Mouse (Mus musculus) midbrain, embryonic 11.5 days (tissue): Measurements from ENCODE around the gene Sv2c. TPM values are rescaled to one million over a fixed set of nuclear protein-coding genes. Genes with fewer than 3 reads are reported as not detected.

Source experiments
- ATAC-seq: fragments of 200-750 bp; cut with Nextera tagmentation; 2 replicates; pipeline ENCODE4 v1.8.0; 2017; ENCODE audit warnings: moderate TSS enrichment, moderate library complexity; ENCODE audit not compliant: low FRiP score
- DNase-seq: peaks from one replicate; pipeline ENCODE4 v3.0.0; 2015; ENCODE audit warnings: low spot score; ENCODE audit errors: missing footprints
- H3K27ac ChIP-seq: fragments of 300-500 bp; sonication (generic); 2 replicates; pipeline ENCODE4 v1.5.1; 2014; ENCODE audit warnings: low read depth, low read length
- H3K27me3 ChIP-seq: fragments of 300-500 bp; sonication (generic); 2 replicates; pipeline ENCODE4 v1.6.1; 2014; ENCODE audit warnings: mild to moderate bottlenecking, low read length, moderate library complexity, mixed read lengths; ENCODE audit not compliant: control insufficient read depth, insufficient read depth
- H3K36me3 ChIP-seq: fragments of 300-500 bp; sonication (generic); 2 replicates; pipeline ENCODE4 v1.6.1; 2014; ENCODE audit warnings: mild to moderate bottlenecking, low read length, moderate library complexity, mixed read lengths; ENCODE audit not compliant: control insufficient read depth, insufficient read depth
- H3K4me1 ChIP-seq: fragments of 300-500 bp; sonication (generic); 2 replicates; pipeline ENCODE4 v1.6.1; 2014; ENCODE audit warnings: low read length; ENCODE audit not compliant: control insufficient read depth, insufficient read depth
- H3K4me2 ChIP-seq: fragments of 300-500 bp; sonication (generic); 2 replicates; pipeline ENCODE4 v1.6.1; 2014; ENCODE audit warnings: mild to moderate bottlenecking, moderate library complexity
- H3K4me3 ChIP-seq: fragments of 300-500 bp; sonication (generic); 2 replicates; pipeline ENCODE4 v1.5.1; 2014; ENCODE audit warnings: low read depth, low read length
- H3K9ac ChIP-seq: fragments of 300-500 bp; sonication (generic); 2 replicates; pipeline ENCODE4 v1.6.1; 2014; ENCODE audit warnings: low read length
- H3K9me3 ChIP-seq: fragments of 300-500 bp; sonication (generic); 2 replicates; pipeline ENCODE4 v1.6.1; 2016; ENCODE audit warnings: low read length; ENCODE audit not compliant: control insufficient read depth
- WGBS: fragments of 180-500 bp; shearing (Covaris S2); extraction: QIAGEN DNeasy Blood & Tissue Kit; methylation state at CpG from one replicate; pipeline ENCODE4 v1.1.7; 2014; 5-methylcytosine and 5-hydroxymethylcytosine counted together
- polyA plus RNA-seq: library from polyadenylated mRNA; unstranded; fragments of >200 nt; fragmentation: Nextera tagmentation; extraction: Ambion mirVana; gene quantifications from 2 replicates; pipeline ENCODE4 v1.2.1, GENCODE M21; 2014

Gene Sv2c
- polyA plus RNA-seq, 1 experiment from 2014 or later: 1.1 TPM

GRCm38 (mm10) chr13:95959651-95960476, 172.5 kb downstream of the Sv2c start:
- peaks cover 20% of the 10 kb centered on the region for H3K4me1 ChIP-seq
- H3K9ac ChIP-seq: peak overlapping the region; percentile 39; the same call in 1 of the 2 replicates
- peak overlapping the region; percentile 60 for H3K27ac ChIP-seq
- no peaks in the 10 kb centered on the region for H3K9me3 ChIP-seq
- H3K27me3 ChIP-seq: no peaks in the 10 kb centered on the region
- peak; percentile 96 for DNase-seq
- H3K4me2 ChIP-seq: peak overlapping the region; percentile 35
- ATAC-seq: peak; percentile 62
- no peaks in the 10 kb centered on the region for H3K36me3 ChIP-seq
- peak overlapping the region; percentile 7; the same call in 1 of the 2 replicates for H3K4me3 ChIP-seq
- 2% methylated on average over 14 of the region's 14 CpGs for WGBS

- Histone ChIP-seq H3K9me3 (no peaks in the 10 kb centered on the region), H3K27ac (no peak overlapping the region), H3K27me3 (no peaks in the 10 kb centered on the region), H3K4me3 (no peak overlapping the region), H3K9ac (no peak overlapping the region), H3K36me3 (no peaks in the 10 kb centered on the region), H3K4me2 (no peak overlapping the region), H3K4me1 (peaks cover 24% of the 10 kb centered on the region)
- DNase-seq: no peak
- WGBS: 91% methylated on average over 10 of the region's 10 CpGs
- ATAC-seq: no peak
These were observed 175.2 kb downstream of the Sv2c start for GRCm38 (mm10) chr13:95957134-95957533.

- Histone ChIP-seq H3K4me1 (peaks cover 17% of the 10 kb centered on the region), H3K27me3 (no peaks in the 10 kb centered on the region), H3K9me3 (no peaks in the 10 kb centered on the region), H3K27ac (no peak overlapping the region), H3K9ac (no peak overlapping the region), H3K36me3 (no peaks in the 10 kb centered on the region), H3K4me2 (no peak overlapping the region), H3K4me3 (no peak overlapping the region)
- DNase-seq: no peak
- ATAC-seq: no peak
- 82% methylated on average over 2 of the region's 2 CpGs for WGBS
These were observed 176.0 kb downstream of the Sv2c start for GRCm38 (mm10) chr13:95956327-95956781.

GRCm38 (mm10) chr13:95955204-95955603, 177.2 kb downstream of the Sv2c start:
- WGBS: 87% methylated on average over 5 of the region's 5 CpGs
- Histone ChIP-seq H3K27me3 (no peaks in the 10 kb centered on the region), H3K4me3 (no peak overlapping the region), H3K9me3 (no peaks in the 10 kb centered on the region), H3K9ac (no peak overlapping the region), H3K4me2 (no peak overlapping the region), H3K4me1 (peaks cover 12% of the 10 kb centered on the region), H3K27ac (no peak overlapping the region), H3K36me3 (no peaks in the 10 kb centered on the region)
- no peak for DNase-seq
- no peak for ATAC-seq

- H3K36me3 ChIP-seq: no peaks in the 10 kb centered on the region
- H3K4me2 ChIP-seq: no peak overlapping the region
- H3K27me3 ChIP-seq: no peaks in the 10 kb centered on the region
- H3K27ac ChIP-seq: no peak overlapping the region
- DNase-seq (no peak), ATAC-seq (no peak)
- H3K9ac ChIP-seq: no peak overlapping the region
- no peaks in the 10 kb centered on the region for H3K9me3 ChIP-seq
- H3K4me3 ChIP-seq: no peak overlapping the region
- 48% methylated on average over 4 of the region's 4 CpGs for WGBS
- 0 out of 2 replicates have a peak, but pooled peaks cover 3% of the 10 kb centered on the region for H3K4me1 ChIP-seq
These were observed 178.7 kb downstream of the Sv2c start for GRCm38 (mm10) chr13:95953636-95954035.

- Histone ChIP-seq H3K4me1 (0 out of 2 replicates have a peak, but pooled peaks cover 3% of the 10 kb centered on the region), H3K27me3 (no peaks in the 10 kb centered on the region), H3K9ac (no peak overlapping the region), H3K9me3 (no peaks in the 10 kb centered on the region), H3K4me3 (no peak overlapping the region), H3K4me2 (no peak overlapping the region), H3K27ac (no peak overlapping the region), H3K36me3 (no peaks in the 10 kb centered on the region)
- no peak for DNase-seq
- no peak for ATAC-seq
- WGBS: 80% methylated on average over 4 of the region's 4 CpGs
These were observed 180.1 kb downstream of the Sv2c start for GRCm38 (mm10) chr13:95952263-95952662.

GRCm38 (mm10) chr13:95951098-95951894, 181.1 kb downstream of the Sv2c start:
- no peak overlapping the region for H3K4me2 ChIP-seq
- DNase-seq (no peak), ATAC-seq (no peak)
- no peak overlapping the region for H3K9ac ChIP-seq
- no peaks in the 10 kb centered on the region for H3K36me3 ChIP-seq
- H3K4me3 ChIP-seq: no peak overlapping the region
- no peaks in the 10 kb centered on the region for H3K27me3 ChIP-seq
- 65% methylated on average over 7 of the region's 7 CpGs for WGBS
- no peak overlapping the region for H3K27ac ChIP-seq
- no peaks in the 10 kb centered on the region for H3K9me3 ChIP-seq
- 0 out of 2 replicates have a peak, but pooled peaks cover 3% of the 10 kb centered on the region for H3K4me1 ChIP-seq

GRCm38 (mm10) chr13:95950434-95951091, 181.8 kb downstream of the Sv2c start:
- H3K4me2 ChIP-seq: no peak overlapping the region
- no peak overlapping the region for H3K27ac ChIP-seq
- no peaks in the 10 kb centered on the region for H3K27me3 ChIP-seq
- WGBS: 82% methylated on average over 11 of the region's 11 CpGs
- H3K36me3 ChIP-seq: no peaks in the 10 kb centered on the region
- no peaks in the 10 kb centered on the region for H3K9me3 ChIP-seq
- DNase-seq (no peak), ATAC-seq (no peak)
- H3K4me1 ChIP-seq: 0 out of 2 replicates have a peak, but pooled peaks cover 3% of the 10 kb centered on the region
- no peak overlapping the region for H3K9ac ChIP-seq
- no peak overlapping the region for H3K4me3 ChIP-seq
